Mouse (Mus musculus) right cerebral cortex, adult 18-20 months (tissue): ENCODE measurements around the gene Atg10.

Experiments
- DNase-seq: peaks from one replicate; pipeline ENCODE4 v3.0.0; 2022; ENCODE audit warnings: mixed read lengths

Gene Atg10

DNA sequence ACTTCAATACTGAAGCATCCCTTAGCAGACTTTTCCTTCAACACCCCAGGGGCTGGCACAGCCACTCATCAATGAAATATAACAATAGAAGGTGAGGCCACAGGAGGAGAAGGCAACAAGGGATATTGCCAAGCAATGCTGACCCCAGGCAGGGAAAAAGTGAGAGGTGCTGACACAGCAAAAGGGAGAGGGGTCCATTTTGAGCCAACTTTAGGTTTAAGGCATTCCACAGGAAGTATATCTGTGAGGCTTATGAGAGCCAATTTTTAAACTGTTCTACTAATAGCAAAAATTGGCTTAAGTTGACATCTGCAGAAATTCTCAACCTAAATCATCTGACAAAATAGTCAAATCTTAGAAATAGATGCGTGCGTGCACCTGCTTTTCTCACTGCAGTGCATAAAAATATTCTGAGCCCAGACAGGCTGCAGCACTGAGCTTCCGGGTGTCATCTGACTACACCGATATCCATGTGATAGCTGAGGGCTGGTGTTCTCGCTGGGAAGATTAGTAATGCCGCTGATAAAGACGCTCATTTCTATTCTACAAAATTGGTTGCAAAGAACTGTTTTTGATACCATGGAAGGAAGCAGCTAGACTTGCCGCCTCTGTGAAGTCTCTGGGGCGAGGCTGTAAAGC, 116.3 kb downstream of the Atg10 start:
- DNase-seq, result peak; percentile 22

DNA sequence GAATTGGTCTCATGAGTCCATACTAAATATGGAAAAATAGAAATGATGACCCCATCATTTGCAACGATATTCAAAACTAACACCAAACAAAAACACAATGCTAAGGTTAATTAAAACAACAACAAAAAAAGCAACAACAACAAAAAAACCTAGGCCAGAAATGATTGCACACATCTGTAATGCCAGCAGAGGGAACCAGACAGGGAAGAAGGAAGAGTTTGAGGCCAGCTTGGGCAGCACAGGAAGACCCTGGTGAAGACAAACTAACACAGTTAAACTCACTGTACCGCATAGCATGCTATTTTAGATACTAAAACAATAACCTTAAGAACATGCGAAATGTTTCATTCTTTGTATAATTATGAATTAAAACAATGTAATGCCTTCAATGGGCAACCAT, 121.5 kb downstream of the Atg10 start:
- DNase-seq, result no peak

DNA sequence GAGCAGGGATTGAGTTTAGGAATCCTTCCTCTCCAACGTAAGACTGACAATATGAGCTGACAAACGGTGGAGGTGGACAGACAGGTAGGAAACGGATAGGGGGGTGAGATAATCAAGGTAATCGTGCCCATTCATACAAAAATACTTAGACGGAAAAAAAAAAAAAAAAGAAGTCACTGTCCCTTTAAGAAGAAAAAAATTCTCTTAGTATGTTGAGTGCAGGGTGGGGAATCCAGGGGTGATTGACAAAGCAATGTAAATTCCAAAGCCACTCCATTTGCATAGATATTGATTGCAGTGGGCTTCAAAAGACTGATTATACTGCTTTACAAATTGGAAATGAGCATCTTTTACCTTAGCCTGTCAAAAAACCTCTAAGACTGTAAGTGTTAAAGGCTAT, 123.4 kb downstream of the Atg10 start:
- DNase-seq, result no peak

DNA sequence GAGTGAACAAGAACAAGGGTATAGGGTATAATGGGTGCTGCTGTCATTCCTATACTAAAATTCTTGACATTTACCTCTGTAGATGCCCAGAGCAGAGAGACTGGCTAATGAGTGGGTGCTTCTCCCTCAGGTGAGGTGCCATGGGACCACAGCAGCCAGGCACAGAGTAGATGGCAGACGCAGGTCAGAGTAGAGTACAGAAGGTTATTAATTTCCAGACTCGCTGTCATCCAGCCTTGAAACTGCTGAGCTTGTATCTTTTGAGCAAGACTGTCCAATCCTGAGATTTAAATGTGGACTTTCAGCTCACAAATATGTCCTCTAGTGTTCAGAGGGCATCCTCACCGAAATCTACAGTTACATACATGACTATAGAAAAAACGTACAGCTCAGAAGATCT, 128.9 kb downstream of the Atg10 start:
- no peak for DNase-seq

DNA sequence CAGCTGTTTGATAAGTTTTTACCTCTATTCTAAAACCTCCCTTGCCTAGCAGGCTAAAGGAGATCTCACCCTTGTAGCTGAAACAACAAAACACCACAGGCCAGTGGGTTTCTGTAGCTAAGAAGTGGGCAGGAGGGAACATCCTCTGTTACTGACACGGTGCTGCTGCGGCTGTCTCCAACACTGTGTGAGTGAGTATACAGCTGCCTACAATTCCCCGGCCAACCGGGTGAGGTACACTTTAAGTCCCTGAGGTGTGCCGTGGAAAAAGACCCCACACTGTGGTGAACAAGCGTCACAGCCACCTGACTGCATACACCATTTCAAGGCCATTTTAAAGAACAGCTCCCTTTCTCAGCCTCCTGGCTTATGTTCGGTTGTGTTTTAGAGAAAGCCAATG, 129.6 kb downstream of the Atg10 start:
- DNase-seq, result peak; percentile 10

DNA sequence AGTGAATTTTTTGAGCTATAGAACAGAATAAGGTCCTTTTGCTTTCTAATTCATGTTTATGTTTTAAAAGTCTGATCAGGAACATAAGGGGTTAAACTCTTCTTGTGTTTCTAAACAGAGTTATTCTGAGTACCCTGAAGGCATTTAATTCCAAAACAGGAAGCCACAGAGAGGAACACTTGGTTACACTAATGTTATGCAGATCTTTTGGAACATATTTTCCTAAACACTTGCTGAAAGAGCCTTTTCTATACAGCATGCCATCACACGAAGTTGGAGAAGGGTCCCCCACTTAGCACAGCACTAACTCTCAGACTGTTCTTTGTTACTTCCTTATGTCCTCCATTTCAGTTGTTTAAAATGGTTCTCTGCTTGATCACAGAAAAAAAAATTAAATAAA, 130.2 kb downstream of the Atg10 start:
- no peak for DNase-seq

DNA sequence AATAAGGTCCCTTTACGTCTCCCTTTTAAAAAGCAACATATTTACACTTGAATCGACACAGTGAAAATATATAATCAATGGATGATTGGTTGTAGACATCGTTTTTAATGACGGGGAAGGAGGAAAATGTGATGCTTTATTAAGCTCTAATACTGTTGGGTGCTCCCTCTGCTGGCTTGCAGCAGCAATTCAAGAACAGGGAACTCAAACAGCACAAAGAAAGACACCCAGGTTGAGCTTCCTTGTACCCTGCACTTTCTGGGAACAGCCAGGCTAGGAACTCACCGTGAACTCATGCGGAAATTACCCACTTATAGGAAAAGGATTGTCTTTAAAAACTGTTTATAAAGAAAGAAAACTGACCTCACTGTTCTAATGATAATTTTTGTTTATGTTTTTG, 130.6 kb downstream of the Atg10 start:
- DNase-seq, result peak; percentile 37

DNA sequence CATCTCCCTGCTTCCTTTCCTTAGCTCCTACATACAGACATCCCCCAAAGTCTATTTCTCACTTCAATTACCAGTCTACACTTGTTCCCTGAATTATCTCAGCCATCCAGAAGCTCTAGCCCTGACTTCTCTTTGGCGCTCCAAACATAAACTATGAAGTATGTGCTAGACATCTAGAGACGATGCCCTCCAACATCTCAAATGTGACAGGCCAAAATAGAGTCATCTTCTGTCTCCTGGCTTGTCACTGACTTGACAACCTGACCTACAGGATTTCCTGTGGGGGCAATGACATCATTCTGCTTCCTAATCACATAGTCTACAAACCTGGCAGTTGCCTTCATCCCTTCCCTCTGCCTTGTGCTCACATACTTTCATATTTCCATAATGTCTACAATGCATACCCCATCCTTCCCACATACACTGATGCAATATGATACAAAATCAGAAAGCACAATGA, 132.0 kb downstream of the Atg10 start:
- no peak for DNase-seq

DNA sequence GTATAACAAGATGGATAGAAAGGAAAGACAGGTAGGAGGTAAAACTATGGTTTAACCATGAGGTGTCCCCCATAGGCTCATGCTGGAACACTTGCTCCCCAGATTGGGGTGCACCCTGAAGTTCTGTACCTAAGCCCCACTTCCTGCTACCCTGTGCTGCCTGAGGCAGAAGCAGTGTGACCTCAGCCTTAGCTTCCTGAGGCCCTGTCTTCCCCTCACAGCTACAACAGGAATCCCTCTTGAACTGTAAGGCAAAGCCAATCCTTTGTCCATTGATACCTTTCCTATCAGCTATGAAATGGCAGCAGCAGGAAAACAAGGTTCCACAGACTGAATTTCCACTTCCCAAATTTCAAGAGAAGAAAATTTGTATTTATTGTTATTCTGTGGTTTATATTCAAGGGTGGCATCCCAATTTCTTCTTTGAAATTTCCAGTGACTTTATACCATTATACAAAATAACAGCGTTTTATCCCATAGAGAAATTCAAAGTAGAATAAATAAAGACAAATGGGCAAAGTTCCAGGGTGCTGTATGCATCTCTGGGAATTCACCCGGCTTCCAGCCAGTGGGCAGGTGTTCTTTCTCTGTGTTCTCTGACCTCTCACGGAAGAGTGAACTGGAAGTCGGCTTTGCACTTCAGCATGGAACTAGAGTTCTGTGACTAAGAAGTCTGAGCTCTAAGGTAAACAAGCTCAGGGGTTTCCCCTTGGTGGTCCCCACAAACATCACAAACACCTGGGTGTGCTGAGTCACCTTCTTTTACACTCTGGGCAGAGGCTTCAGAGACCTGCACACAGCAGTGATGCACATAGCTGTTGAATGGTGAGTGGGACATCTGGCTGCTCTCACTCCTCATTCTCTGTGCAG, 132.7 kb downstream of the Atg10 start:
- DNase-seq, result no peak

DNA sequence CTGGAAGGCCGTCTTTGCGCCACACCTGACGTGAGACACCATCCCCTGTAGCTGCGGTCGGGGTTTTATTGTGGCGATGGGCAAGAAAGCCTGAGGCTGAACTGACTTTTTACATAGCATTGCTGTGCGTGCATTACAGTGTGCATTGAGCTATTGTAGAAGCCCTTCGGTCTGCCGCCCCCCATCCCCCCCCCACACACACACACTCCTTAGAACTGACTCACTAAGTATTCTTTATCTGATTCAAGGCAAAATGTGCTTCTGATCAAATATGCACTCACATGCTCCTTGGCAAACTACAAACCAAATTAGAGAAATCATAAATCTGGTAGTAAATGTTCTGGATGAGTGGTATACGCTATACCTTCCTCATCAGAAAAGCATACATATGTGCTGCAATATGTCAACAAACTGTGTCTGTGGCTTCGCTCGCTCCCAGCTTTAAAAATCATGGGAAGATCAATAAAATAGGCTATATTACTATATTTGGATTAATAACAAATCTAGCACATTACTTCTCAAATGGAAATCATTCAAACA, 137.3 kb downstream of the Atg10 start:
- DNase-seq, result no peak

DNA sequence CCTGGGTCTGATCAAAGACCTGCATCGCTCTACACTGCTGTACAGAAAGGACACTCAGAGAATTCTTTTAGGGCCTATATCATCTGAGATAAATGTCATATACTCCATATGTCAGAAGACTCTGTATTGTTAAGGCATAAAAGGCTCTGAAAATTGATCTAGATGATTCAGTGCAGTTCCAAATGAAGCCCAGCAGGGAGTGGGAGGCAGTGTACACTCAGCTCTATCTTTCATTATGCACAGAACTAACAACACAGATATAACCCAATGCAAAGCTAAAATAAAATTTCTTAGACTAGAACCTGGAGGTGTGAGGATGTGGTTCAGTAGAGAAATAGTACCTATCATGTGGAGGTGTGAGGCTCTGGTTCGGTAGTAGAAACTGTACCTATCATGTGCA, 151.4 kb downstream of the Atg10 start:
- peak; percentile 32 for DNase-seq

DNA sequence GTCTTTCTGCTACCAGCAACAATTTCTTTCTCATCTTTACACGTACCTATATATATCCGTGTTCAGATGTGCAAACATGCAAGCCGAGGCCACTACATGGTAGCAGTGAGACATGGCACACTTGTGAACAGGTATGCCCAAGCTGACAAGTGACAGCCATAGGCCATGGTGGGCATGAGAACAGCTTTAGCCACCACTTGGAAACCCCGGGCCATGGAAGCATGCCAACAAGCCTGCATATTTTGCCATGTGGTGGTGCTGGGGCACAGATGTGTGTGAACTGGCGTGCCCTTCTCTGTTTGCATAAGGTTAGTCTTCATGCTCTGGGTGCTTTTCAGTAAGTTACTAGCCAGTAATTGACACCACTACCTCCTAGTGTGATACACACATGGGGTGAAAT, 162.9 kb downstream of the Atg10 start:
- DNase-seq, result no peak

DNA sequence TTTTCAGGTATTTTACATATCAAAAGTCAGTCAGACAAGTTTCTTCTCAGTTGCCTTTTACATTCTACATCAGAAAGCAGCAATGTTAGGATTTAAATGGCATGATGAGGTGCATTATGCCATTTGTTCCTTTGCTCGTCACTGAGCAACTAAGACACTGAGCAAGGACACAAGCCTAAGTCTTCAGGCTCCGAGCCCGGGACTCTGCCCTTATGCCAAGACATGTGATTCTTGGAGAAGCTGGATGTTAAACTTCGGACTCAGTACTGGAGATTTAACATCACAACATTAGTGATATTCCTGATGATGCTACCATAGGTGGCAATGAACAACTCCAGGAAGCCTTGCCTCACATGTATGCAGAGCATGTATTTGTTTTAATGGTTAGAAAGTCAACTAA, 175.6 kb downstream of the Atg10 start:
- no peak for DNase-seq

DNA sequence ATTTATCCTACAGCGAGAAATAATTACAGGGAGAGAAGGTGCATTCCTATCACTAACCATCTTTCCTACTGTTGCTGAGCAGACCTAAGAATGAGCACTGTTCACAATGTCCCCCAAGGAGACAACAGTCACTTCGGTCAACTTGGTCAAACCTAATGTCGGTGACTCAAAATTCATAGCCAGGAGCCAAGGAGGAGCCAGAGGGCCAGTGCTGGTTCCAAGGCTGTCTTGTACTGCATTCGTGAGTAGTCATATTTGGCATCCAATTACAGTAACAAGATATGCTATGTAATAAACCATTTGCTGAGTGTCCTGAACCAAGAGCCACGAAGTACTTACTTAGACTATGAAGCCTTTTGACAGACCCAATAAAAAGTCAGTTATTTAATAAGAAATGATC, 176.9 kb downstream of the Atg10 start:
- no peak for DNase-seq

DNA sequence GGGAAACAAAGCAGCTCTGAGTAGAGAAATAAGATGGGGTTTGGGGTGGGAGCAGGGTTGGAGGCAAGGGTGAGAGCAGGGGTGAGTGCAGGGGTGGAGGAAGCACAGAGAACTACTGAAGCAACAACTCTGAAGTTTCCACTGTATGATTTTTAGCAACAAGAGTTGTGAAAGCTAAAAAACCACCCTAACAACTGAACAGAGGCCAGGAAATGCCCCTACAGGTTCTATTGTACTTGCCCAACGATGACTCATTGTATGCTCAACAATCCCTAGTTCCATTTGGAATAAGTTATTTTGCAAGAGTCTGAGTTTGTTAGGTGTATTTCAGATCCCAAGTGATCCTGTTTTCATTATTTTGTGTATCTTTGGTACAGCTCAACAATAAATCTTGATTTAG, 182.5 kb downstream of the Atg10 start:
- no peak for DNase-seq

DNA sequence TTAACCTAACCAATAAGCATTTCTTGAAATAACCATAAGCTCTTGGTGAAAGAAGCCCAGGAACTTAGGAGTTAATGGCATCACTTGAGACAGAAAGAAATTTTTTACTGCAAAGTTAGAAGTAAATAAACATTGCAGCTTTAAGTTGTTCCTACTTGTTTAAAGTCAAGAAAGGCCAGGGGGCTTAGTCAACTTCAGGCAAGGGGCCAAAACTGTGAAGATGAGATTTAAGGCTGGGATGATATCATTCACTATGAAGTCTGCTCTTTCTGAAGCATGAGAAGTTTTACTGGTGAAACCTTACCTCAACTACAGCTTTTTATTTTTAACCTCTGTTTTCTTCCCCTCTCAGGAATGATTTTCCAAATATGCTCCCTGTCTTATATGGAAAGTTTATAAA, 183.3 kb downstream of the Atg10 start:
- DNase-seq, result no peak

DNA sequence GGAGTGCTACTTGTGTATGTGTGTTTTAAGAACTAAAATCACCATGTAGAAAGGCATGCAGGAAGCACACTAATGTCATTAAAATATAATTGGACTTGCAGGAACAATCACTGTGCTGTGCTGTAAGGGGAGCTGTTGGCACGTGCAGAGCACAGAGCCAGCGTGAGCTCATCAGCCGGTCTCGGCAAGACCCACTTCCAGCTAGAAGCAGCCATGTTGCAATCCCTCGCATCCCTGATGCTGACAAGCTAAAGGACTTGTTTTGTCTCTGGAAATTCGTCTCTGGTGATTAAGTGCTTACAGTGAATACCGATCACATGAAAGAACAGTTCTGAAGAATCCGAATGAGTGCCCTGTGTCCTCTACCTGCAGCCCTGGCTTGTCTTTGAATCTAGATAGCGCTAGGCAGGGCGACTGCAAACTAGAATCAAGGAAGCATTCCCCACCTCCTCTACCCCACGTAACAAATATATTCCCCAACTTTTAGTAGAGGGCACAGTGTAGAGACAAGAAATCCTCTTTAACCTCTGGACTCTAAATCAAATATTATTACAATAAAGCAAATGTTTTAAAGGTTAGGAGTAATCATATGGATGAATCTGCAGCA, 184.5 kb downstream of the Atg10 start:
- DNase-seq, result peak; percentile 55

DNA sequence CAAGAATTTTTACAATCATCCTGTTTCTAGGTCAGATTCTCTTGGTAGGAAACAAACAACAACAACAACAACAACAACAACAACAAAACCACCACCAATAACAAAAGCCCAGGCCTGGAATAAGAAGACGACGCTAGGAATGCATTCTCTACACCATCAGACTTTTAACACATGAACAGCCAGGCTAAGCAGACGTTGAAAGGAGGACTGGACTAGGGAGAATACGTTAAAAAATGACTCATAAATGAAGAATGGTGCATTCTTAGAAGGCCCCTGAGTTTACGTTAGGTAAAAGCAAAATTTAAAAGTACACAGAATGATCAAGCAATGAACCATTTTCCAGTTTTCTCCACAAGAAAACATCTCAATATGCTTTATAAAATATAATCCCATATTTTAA, 185.1 kb downstream of the Atg10 start:
- no peak for DNase-seq

DNA sequence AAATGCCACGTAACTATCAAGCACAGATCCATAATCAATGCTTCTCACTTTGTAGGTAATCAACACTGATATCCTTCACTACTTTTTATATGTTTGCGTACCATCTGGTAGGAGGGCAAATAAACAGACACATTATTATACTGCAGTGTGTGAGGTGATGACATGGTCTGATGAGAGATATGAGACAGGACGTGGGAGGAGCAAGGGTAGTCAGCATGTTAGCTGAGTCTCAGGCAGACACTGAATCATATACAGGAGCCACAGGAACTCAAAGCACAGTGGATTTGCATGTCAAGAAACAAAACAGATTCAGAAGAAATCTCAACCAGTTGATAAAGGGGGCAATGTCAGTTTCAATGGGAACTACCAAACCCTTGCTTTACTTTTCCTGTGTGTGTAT, 185.7 kb downstream of the Atg10 start:
- no peak for DNase-seq

DNA sequence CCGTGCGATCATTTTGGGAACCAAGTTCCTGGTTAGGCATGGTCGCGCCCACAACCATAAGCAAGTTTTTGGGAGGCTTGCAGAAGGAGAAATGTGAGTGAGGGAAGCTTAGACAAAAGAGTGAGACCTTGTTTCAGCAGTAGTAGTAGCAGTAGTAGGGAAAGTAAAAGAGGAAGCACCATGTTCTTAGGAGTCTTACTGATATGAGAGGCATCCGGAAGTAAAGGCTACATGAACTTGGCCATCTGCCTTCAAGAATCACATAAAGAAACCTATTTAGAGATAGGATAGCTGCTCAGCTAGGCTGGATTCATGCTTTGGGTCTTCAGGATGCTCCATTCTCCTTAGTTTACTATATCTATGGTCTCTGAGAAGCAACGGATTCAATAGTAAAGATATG, 186.4 kb downstream of the Atg10 start:
- DNase-seq, result no peak

DNA sequence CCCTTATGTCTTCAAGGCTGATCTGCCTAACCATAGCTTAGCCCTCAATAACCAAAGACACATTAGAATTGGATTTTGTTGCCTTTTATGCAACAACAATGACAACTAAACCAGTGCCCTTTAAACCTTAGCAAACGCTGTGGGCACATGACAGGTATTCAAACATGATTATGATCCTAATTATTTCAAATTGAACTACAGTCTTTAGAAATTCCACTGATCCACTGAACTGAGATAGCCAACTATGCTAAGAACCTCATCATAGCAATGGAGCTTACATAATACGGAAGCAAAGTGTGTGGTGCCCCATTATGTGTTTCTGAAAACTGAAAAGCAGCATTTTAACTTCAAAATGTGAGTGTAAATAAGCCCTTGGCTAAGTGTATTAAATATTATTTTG, 191.9 kb downstream of the Atg10 start:
- no peak for DNase-seq

DNA sequence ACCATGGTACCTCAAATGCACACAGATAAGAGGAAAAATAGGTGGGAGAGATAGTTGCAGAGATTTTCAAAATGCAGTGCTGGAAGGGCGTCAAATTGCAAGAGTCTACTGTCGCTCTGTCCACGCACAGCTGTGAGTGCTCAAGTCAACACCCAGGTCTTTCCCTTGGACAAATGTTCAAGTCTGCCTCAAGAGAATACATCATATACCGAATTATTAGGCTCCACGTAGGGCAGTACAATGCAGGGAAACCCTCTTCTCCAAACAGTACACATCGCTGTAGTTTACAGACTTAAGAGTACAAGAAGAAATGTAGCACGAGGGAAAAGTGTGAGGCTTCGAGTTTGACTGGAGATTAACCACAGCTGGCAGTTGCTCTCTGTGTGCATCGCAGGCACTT, 200.3 kb downstream of the Atg10 start:
- no peak for DNase-seq

DNA sequence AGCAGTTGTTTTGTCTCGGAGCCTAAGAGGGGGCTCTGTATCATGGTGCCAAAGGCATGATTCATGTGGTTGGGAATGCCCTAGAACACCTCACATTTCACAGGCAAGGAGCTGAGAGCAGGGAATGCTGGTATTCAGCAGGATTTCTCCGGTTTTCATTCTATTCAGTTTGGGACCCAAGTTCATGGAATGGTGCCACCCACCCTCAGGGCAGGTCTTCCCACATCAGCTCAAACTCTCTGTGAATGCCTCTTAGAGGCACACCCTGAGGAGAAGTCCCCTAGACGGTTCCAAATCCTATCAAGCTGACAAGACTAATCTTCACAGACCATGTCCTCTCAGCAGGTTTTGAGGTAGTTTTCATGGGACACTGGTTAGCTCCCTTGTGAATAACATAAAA, 211.9 kb downstream of the Atg10 start:
- no peak for DNase-seq
